Mouse (Mus musculus) hindbrain, embryonic 16.5 days (tissue): ENCODE measurements around the gene Umod. TPM values are rescaled to one million over a fixed set of nuclear protein-coding genes. Genes with fewer than 3 reads are reported as not detected.

Source experiments
- polyA plus RNA-seq: library from polyadenylated mRNA; unstranded; fragments of >200 nt; fragmentation: Nextera tagmentation; extraction: Ambion mirVana; gene quantifications from 2 replicates; pipeline ENCODE4 v1.2.1, GENCODE M21; 2015

Gene Umod
- polyA plus RNA-seq, 1 experiment from 2014 or later: not detected

Other genes with a start within 250 kb of the Umod start
- not detected in 2 replicates for gene Gp2, start 20.0 kb downstream of the Umod start, polyA plus RNA-seq
- gene Acsm5, start 40.2 kb upstream of the Umod start, polyA plus RNA-seq: 0.33 TPM in 1 of 2 replicates, not detected in the other
- 0.06 TPM in 1 of 2 replicates, not detected in the other for gene Pdilt, start 44.2 kb upstream of the Umod start, polyA plus RNA-seq
- not detected in 2 replicates for gene Acsm2, start 75.1 kb upstream of the Umod start, polyA plus RNA-seq
- not detected in 2 replicates for gene Acsm1, start 127.7 kb upstream of the Umod start, polyA plus RNA-seq
- not detected in 2 replicates for gene Acsm4, start 210.7 kb upstream of the Umod start, polyA plus RNA-seq
- 75.4 and 78.4 TPM in 2 replicates for gene Thumpd1, start 241.5 kb upstream of the Umod start, polyA plus RNA-seq